Mouse (Mus musculus): ENCODE measurements around the gene Ciita.

- no peak for TF ChIP-seq EP300 (IDR thresholded peaks at IDR 0.05)
- TF ChIP-seq CTCF (IDR thresholded peaks at IDR 0.05) = no peak
These were observed 11.9 kb downstream of the Ciita start for GRCm38 (mm10) chr16:10491716-10492115.
